Mouse (Mus musculus) central nervous system, embryonic 18 days (tissue): ENCODE results near the gene Gm15127. TPM values are rescaled to one million over a fixed set of nuclear protein-coding genes. Genes with fewer than 3 reads are reported as not detected.

Experiments
- polyA plus RNA-seq: library from polyadenylated mRNA; depleted of rRNA; stranded (reverse); fragments of >200 nt; gene quantifications from 2 replicates; pipeline ENCODE4 v1.2.3, GENCODE M21; 2012; rRNA removed

Gm15127 gene
- not detected in 2 replicates for polyA plus RNA-seq

GRCm38 (mm10) chrX:148663298-148663697 is at the start of gene Gm15127:
Gene Gm15127, plus strand, starts transcription at chrX:148663598.

DNA sequence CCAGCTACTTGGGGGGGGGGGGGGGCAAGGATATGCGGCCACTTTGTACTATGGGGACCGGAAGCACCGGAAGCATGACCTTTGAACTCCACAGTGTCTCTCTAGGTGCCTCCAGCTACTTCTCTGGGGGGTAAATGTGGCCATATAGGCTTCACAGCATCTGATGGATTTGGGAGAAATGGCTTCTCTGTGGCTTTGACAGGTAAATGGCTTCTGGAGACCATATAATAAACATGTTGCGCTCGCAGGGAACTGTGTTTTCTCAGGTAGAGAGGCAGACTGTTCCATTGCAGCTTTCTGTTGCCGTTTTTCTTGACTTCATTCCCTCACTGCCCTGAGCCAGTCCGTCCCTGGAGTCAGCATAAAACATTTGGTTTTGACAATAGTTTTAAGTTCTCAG is 48.3 kb upstream of the Gm15127 start, which contains the start of gene Gm8334:
Gene Gm8334, minus strand, starts transcription at position 101 of the 400 bp plus-strand sequence.

Other genes with a start within 250 kb of the Gm15127 start
- gene Gm15114, start 174.6 kb upstream of the Gm15127 start, polyA plus RNA-seq = not detected in 2 replicates
- not detected in 2 replicates for gene Gm8334, start 48.4 kb upstream of the Gm15127 start, polyA plus RNA-seq
- not detected in 2 replicates for gene Luzp4, start 194.0 kb downstream of the Gm15127 start, polyA plus RNA-seq